Mouse (Mus musculus) granulocyte monocyte progenitor cell, adult 5-6 weeks (primary cell): ENCODE results near the gene A3galt2. TPM values are rescaled to one million over a fixed set of nuclear protein-coding genes. Genes with fewer than 3 reads are reported as not detected.
A peak's percentile ranks its signal among the peaks of the same experiment; 100 is the strongest.

Experiments used
- ATAC-seq: replicated peaks from 2 replicates; pipeline ENCODE4 v1.8.0; 2016; ENCODE audit warnings: mild to moderate bottlenecking, moderate TSS enrichment, inconsistent platforms; ENCODE audit not compliant: poor library complexity, severe bottlenecking
- total RNA-seq, 2 experiments: library from RNA; stranded (forward) in 1 of 2; stranded (reverse) in 1 of 2; fragments of 200-712, 200-1000 nt in 1 of 2; fragments of >200 nt in 1 of 2; fragmentation: Nextera tagmentation in 1 of 2; gene quantifications; 2 replicates each; pipeline ENCODE4 v1.2.3; 2014 to 2017

A3galt2 gene
- total RNA-seq (2014; fragmentation: Nextera tagmentation) (not detected in 2 replicates), total RNA-seq (2017) (0.04 TPM in 1 of 2 replicates, not detected in the other)

DNA sequence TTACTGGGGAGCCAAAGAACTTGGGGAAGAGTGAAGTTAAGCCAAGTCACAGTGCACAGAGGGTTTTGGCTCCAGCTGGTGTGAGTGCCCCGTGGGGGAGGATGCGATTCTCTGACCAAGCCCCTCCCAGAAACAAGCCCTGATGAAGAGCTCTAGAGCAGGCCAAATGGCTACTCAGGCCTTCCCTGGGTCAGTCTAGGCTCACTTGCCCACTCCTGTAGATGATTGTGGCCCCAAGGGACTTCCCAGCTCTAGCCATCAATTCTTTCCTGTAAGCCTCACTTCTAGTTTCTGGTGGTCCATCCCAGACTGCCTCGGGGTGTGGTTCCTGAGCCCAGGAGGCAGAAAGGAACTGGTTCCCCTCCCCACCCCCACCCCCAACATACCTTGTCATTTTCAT is at the start of gene A3galt2:
Gene A3galt2, plus strand, starts transcription at position 301 of the 400 bp plus-strand sequence.
- ATAC-seq: no peak

DNA sequence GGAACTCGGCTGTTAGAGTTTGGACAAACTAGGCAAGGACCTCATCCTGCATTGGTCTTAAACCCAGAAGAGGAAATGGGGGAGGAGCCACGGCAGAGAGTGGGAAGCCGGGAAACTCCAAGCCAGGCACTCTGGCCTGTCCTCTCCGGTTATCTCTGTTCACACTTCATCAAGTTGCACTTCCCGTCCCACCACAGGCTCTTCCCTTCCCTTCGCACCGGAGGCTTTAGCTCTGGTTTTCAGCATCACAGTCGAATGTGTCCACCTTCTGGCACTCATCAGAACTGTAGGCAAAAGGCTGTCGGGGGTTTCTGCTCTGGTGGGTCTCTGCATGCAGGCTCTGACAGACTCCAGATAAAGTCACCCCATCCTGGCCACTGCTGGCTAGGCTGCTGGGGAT is 48.5 kb upstream of the A3galt2 start:
- ATAC-seq: peak; percentile 57

DNA sequence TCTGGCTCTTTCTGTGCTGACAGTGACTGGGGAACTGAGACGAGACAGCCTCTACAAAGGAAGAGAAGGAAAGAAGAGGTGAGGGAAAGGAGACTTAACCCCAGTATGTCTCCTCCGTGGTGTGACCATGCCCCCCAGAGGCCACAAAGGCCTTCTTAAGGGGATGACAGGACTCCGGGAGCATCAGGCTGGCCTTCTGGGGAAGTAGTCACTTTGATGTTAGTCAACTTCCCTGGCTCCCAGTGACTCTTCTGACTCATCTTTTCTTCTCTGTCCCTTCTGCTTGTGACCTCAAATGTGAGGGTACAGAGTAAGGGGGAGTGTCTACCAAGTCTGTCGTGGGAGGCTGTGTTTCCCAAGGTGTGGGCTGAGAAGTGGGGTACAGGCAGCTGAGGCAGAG is 47.8 kb upstream of the A3galt2 start:
- peak; percentile 38 for ATAC-seq

DNA sequence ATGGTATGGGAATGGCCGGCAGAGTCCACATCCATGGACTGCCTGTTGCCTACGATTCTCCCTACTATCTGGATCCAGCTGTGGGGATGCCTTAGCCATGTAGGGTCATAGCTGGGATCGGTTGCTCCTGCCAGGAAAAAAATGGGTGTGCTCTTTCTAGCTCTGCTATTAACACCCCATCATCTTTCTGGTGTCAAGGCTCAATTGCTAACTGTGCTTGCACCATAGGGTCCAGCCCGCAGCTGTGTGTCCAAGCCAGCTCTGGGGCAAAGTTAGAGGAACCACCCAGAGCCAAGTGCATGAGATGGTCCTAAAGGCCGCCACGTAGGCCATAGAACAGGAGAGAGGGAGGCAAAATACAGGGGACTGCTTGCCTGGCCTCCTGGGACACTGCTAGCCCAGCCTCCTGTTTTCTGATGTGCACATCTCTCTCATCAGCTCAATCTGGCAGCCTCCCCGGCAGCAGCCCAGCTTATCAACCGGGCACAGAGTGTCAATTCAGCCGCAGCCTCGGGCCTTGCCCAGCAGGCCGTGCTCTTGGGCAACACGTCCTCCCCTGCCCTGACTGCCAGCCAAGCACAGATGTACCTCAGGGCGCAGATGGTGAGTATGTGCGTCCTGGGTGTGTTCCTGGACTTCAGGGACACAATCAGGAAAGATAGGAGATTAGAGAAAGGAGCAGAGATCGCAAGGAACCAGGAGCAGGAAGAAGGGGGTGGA is 45.9 kb upstream of the A3galt2 start:
- no peak for ATAC-seq

DNA sequence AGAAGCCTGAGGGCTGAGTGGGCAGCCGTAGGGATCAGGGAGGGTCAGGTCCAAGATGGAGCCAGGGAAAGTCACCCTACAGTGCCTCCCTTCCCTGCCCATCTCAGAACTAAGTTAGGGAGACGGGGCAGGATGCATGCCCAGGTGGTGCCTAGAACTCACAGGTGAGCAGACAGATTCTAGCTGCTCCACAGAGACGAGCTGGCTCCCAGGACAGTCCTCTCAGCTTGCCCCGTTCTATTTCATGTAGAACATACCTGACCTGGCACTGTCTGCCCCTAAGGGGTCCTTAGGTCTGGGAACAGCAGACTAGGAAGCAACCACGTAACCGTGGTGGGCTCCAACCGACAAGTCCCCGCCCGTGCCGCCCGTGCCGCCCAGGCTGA is 45.4 kb upstream of the A3galt2 start:
- no peak for ATAC-seq

DNA sequence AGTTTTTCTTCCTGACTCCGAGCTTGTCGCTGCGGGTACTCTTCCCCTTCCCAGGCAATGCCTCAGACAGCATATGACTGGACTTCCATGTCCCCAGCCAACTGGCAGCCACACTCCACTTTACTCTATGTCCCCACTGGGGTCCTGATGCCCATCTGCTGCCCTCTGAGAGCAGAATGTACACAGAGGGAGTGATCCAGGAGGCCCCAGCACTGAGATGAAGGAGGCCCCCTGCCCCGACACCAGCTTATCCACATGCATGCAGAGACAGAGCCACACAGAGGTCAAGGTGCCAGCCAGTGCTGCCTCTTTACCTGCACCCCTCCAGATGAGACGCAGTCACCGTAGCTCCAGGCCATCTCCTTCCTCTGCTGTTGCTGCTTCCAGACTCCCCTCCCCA is 44.9 kb upstream of the A3galt2 start:
- ATAC-seq: no peak

DNA sequence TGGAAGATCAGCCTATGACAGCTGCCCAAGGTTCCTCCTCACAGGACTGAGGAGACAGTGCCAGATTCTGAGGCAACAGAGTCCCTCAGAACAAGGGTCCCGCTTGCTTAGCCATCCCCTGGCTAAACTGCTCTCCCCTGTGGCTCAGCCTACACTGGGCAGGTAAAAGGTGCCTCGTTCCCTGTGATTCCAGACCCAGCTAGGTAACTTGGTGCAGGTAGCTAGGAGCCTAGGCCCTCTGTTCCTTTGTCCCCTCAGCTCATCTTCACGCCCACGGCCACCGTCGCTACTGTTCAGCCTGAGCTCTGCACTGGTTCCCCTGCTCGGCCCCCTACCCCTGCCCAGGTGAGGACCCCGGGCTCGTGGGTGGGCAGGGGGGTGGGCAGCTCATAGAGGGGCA is 44.4 kb upstream of the A3galt2 start:
- ATAC-seq: no peak

DNA sequence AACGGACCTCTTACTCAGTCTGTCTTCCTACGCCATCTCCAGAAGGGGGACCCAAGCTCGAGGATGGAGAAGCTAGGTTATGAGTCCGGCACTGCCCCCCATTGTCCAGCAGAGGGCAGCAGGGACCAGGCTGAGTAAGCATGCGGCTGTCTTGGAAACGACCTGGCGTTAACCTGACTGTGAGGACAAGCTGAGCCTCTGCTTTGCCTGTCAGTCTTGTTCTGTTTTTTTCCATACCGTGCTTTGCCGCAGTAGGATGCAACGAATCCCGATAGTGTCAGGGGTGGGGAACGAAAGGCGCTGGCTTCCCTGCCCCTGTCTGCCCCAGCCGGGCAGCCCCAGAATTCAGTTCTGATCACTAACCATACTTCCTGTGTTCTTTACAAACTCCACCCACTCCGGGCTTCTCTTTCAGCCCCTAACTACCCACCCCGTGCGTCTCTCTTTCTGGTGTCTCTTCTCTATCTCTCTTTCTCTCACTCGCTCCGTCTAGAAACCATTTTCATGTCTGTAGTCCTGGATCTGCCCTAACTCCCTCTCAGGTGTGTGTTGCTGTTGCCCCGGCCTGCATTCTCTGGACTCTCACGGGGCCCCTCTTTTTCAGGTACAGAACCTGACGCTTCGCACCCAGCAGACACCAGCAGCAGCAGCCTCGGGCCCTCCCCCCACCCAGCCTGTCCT is 43.6 kb upstream of the A3galt2 start:
- peak; percentile 78 for ATAC-seq

DNA sequence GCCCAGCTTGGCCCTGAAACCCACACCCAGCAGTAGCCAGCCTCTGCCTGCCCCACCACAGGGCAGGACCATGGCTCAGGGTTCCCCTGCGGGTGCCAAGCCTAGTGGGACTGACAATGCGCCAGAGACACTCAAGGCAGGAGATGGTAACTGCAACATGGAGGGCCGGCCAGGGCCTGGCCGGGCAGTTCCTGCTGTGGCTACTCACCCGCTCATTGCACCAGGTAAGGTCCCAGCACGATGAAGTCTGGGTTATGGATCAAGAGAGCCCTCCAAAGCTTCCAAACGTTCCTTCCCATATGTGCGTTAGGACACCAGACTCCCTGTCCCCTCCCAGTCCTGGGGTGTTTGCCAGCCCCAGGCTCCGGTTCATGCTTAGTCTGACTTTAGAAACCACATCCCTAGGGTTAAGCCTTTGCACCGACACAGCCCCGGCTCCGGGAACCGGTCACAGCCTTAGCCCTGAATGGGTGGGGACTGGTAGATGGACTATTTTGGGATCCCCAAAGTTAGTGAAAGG is 43.0 kb upstream of the A3galt2 start:
- ATAC-seq: peak; percentile 7; the same call in 1 of the 2 replicates

DNA sequence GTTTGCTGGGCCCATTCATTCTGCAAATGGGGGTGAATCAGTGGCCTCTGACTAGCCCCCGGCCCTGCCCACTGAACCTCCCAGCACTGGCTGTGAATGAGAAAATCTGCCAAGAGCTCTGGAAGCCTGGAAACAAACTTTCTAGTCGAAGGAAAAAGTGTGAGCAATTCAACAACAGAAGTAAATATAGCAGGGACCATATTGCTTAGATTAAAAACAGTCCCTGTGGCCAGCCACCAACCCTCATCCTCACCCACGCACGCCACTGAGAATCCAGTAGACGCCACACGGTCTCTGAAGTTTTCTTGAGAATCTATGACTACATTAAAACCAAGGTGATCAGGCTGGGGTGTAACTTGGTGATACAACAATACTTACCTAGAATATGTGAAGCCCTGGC is 42.2 kb upstream of the A3galt2 start:
- ATAC-seq: no peak

DNA sequence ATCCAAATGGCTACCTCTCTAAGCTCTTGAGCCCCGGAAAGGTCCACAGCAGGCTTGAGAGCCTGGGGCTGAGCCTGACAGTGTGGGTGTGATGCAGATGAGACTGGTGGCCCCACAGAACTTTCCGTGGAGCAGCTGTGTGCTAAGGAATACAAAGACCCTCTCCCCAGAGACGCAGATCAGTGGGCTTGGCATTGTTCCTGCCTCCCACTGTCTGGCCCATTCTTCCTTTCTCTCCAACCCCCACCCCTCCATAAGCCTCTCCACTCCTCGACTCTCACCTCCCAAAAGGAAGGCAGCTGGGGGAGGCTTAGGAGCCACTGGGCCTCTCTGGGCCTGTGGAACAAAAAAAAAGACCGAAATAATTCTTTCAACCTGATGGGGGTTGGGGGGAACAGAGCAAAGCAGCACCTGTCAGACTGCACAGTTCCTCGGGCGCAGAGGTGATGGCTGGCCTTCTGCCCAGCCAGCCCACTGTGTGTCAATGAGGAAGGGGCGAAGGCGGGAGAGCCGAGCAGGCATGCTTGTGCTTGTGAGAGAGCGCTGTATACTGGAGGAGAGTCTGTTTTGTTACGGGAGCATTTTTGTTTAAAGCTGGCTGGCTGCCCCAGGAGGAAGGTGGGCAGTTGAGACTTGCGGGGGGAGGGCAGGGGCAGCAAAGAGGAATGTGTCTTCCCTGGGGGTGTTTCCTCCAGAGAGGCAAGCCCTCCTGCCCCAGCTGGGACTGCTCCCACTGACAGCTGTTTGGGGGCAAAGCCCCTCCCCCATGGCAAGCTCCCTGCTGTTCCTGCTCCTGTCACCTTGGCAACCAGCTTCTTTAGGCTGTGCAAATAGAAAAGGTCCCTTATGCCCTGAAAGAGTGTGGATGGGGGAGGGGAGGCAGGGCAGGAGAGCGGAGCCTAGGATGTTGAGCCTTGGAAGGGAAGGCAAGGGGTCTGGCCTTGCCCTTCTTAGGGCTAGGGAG is 39.6 kb upstream of the A3galt2 start:
- no peak for ATAC-seq

DNA sequence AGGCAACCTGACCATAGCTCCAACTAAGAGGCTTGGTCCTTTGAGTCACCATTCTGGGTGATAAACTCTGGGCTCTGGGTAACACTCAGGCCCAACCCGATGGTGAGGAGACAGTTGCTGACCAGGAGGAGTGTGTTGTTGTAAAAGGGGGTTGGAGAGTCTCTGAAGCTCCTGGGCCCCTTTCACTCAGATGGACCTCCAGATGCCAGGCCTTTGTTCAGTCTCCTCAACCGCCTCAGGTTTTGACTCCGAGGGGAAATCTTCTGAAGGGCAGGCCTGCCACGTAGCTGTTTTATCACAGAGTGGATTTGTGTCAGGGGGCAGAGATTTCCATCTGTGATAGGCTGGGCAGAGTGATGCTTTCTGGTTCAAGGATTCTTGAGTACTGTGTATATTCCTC is 38.9 kb upstream of the A3galt2 start:
- no peak for ATAC-seq

DNA sequence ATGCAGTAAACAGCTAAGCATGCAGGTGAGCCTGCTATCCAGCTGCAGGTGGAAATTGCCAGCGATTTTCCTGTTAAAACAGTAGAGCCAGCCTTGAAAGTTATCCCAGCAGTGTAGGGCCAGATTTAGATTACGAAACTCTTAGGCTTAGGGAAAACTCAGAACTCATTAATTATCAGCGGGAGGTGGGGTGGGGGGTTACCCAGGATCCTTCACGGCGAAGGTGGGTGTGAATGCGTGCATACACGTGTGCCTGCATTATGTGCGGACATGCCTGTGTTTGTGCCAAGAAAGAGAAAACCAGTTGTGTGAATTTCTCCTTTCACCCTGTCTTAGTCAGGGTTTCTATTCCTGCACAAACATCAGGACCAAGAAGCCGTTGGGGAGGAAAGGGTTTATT is 38.4 kb upstream of the A3galt2 start:
- ATAC-seq: no peak

DNA sequence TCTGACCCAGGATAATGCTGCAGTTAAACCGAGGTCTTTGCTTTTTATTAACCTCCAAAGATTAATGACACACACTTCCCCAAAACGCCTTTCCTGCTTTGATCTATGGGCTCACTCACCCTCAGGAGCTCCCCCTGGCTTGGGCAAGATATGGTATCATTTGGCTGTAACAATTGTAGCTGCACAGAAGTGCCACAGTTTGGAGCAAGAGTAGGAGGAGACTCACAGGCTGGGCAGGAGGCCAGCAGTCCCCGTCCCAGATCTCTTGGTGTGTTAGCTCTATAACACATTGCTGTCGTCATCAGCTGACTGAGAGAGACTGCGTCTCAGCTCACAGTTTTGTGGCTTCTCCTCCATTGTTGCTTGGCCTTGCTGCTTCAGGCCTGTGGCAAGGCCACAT is 35.1 kb upstream of the A3galt2 start:
- peak; percentile 89 for ATAC-seq

DNA sequence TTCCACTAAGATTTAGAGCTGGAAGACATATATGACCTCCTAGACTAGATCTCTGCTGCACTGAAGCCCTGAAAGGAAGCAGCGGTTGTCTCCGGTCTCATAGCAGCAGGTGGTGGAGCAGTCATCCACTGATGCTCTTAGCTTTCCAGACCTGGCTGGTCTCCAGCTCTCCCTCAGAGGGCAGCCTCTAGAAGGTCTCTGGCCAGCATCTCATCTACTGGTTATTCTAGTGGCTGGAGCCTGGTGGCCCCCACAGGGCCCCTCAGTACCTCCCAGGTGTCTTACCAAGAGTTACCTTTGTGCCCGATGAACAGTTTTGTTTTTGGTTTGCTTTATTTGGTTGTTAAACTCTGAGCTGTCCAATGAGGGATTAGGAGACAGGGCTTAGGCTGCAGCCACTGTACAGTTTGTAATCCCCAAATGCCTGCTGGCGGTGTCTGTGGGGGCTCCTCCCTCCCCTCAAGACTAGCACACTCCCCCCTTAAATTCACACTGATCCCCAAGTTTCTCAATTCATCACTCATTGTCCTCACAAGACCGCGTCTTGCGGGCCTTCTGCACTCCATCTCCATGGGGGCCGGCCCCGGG is 34.0 kb upstream of the A3galt2 start:
- ATAC-seq: no peak

DNA sequence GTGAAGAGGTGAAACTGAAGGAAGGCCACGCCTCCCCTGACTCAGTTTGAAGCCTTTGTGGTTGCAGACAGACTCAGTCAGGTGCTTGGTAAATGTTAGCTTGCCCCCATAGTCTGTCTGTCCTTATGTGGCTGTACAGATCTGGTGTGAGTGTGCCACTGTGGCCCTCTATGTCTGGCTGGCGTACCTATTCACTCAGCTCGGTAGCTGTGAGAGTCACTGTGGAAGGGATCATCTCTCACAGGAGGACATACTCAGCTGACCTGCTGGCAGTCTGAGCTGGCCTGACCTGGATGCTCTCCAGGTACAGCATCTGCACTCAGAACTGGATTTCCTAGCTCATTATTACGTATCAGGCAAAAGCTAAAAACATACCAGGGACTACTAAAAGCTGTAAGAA is 33.4 kb upstream of the A3galt2 start:
- no peak for ATAC-seq

DNA sequence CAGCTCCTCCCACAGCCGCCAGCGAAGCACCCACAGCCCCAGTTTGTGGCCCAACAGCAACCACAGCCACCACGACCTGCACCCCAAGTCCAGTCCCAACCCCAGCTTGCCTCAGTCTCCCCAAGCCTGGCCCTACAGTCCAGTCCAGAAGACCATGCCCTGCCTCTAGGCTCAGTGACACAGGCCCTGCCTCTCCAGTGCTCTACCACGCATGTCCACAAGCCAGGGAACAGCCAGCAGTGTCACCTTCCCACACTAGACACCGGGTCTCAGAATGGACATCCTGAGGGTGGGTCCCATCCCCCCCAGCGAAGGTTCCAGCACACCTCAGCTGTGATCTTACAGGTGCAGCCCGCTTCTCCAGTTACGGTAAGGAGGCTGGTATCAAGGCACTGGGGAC is 32.2 kb upstream of the A3galt2 start:
- ATAC-seq: no peak

DNA sequence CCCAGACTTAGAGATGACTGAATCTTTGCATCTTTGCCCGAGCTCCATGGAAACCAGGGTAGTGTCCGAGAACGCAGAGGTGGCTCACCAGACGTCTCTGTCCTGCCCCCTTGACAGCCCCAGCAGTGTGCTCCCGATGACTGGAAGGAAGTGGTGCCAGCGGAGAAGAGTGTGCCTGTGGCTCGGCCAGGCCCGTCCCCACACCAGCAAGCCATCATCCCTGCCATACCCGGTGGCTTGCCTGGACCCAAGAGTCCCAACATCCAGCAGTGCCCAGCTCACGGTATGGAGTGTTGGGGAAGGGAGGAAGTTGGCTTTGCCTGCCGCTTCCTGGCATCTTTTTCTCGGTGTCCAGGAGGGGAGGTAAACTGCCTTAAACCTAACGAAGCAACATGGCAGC is 31.7 kb upstream of the A3galt2 start:
- ATAC-seq: no peak

DNA sequence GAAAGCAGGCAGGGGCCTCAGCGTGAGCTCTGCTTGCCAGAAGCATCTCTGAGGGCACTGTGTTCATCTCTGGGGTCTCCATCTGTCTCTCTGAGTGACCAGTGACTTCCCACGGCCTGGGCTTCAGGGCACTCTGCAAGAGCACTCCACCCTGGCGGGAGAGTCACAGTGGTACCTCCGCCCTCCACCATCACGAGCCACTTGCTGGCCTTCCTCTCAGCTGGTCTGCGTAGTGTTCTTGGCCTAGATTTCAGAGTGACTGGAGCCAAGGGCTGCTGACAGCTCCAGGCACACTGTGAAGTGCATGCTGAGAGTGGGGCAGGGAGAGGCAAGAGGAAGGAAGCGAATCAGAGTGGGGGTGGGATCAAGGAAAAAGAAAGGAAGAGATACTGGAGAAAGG is 31.1 kb upstream of the A3galt2 start:
- ATAC-seq: no peak

DNA sequence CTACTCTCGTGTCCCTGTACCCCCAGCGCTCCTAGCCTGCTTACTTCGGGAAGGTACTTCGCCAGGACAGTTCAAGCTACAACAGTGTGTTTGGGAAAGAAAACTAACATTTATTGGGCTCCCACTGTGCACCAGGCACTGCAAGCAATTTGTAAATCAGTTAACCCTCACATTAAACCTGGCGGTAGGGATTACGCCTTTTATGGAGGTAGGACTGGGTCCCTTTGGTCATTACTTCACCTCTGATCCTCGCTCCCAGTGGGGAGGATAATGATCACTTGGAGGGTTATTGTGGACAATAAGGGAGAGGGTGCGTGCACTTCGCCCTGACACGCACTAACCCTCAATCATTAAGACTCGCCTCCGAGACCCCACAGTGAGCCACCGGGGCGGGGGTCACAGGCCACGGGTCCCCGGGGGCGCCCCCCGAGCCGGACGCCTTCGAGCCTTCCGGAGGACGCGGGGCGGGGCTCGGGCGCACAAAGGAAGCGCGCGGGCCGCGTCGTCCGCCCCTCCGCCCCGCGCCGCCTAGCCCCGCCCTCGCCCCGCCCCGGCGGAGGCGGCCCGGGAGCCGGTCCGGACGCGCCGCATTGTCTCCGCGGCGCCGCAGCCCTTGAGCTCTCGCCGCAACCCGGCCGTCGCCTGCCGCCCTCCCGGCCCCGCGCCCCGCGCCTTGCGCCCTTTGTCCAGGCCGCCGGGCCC is 28.0 kb upstream of the A3galt2 start:
- ATAC-seq: peak; percentile 70
